Mouse (Mus musculus): ENCODE results near the gene Ppp3cb. TPM values are rescaled to one million over a fixed set of nuclear protein-coding genes. Genes with fewer than 3 reads are reported as not detected.

Gene Ppp3cb
- polyA plus RNA-seq, 1 experiment from 2014 or later: 55.8 TPM

Other genes starting within 250 kb of the Ppp3cb start
- 74.0 and 74.4 TPM in 2 replicates for gene Ecd, start 198.5 kb downstream of the Ppp3cb start, polyA plus RNA-seq (2014; fragmentation: Nextera tagmentation; extraction: Ambion mirVana)
- gene Fam149b, start 198.4 kb downstream of the Ppp3cb start, polyA plus RNA-seq (2014; fragmentation: Nextera tagmentation; extraction: Ambion mirVana): 50.4 and 56.9 TPM in 2 replicates
- 261 and 262 TPM in 2 replicates for gene Dnajc9, start 157.7 kb downstream of the Ppp3cb start, polyA plus RNA-seq (2014; fragmentation: Nextera tagmentation; extraction: Ambion mirVana)
- gene Mrps16, start 152.9 kb downstream of the Ppp3cb start, polyA plus RNA-seq (2014; fragmentation: Nextera tagmentation; extraction: Ambion mirVana): 82.0 and 86.3 TPM in 2 replicates
- gene Cfap70, start 94.3 kb downstream of the Ppp3cb start, polyA plus RNA-seq (2014; fragmentation: Nextera tagmentation; extraction: Ambion mirVana): 0.18 and 0.23 TPM in 2 replicates
- gene Anxa7, start 66.4 kb downstream of the Ppp3cb start, polyA plus RNA-seq (2014; fragmentation: Nextera tagmentation; extraction: Ambion mirVana): 25.1 and 26.2 TPM in 2 replicates
- gene Mss51, start 49.7 kb downstream of the Ppp3cb start, polyA plus RNA-seq (2014; fragmentation: Nextera tagmentation; extraction: Ambion mirVana): 1.7 and 1.8 TPM in 2 replicates
- gene Usp54, start 94.5 kb upstream of the Ppp3cb start, polyA plus RNA-seq (2014; fragmentation: Nextera tagmentation; extraction: Ambion mirVana): 14.5 and 17.0 TPM in 2 replicates
- 0.85 and 0.92 TPM in 2 replicates for gene Myoz1, start 110.0 kb upstream of the Ppp3cb start, polyA plus RNA-seq (2014; fragmentation: Nextera tagmentation; extraction: Ambion mirVana)
- 4.5 and 4.8 TPM in 2 replicates for gene Synpo2l, start 121.8 kb upstream of the Ppp3cb start, polyA plus RNA-seq (2014; fragmentation: Nextera tagmentation; extraction: Ambion mirVana)
- gene Sec24c, start 127.7 kb upstream of the Ppp3cb start, polyA plus RNA-seq (2014; fragmentation: Nextera tagmentation; extraction: Ambion mirVana): 81.7 and 95.0 TPM in 2 replicates
- 18.3 and 18.8 TPM in 2 replicates for gene Fut11, start 148.4 kb upstream of the Ppp3cb start, polyA plus RNA-seq (2014; fragmentation: Nextera tagmentation; extraction: Ambion mirVana)
- 254 and 255 TPM in 2 replicates for gene Chchd1, start 156.4 kb upstream of the Ppp3cb start, polyA plus RNA-seq (2014; fragmentation: Nextera tagmentation; extraction: Ambion mirVana)
- 27.2 and 28.0 TPM in 2 replicates for gene Zswim8, start 161.0 kb upstream of the Ppp3cb start, polyA plus RNA-seq (2014; fragmentation: Nextera tagmentation; extraction: Ambion mirVana)
- 25.6 and 33.4 TPM in 2 replicates for gene Ndst2, start 188.0 kb upstream of the Ppp3cb start, polyA plus RNA-seq (2014; fragmentation: Nextera tagmentation; extraction: Ambion mirVana)
- gene Camk2g, start 247.5 kb upstream of the Ppp3cb start, polyA plus RNA-seq (2014; fragmentation: Nextera tagmentation; extraction: Ambion mirVana): 57.9 and 60.2 TPM in 2 replicates

Measured in limb, embryonic 11.5 days (tissue).